Mouse (Mus musculus) left cerebral cortex, adult 11 months (tissue): ENCODE measurements at regions not wholly inside any gene's neighbourhood (a gene's known extent, or its start where the extent isn't known, plus 50 kb on each side); places are given as distances from the start of the nearest gene placed in this dataset.

Source experiments
- DNase-seq: peaks from one replicate; pipeline ENCODE4 v3.0.0; 2022; ENCODE audit warnings: low spot score

DNA sequence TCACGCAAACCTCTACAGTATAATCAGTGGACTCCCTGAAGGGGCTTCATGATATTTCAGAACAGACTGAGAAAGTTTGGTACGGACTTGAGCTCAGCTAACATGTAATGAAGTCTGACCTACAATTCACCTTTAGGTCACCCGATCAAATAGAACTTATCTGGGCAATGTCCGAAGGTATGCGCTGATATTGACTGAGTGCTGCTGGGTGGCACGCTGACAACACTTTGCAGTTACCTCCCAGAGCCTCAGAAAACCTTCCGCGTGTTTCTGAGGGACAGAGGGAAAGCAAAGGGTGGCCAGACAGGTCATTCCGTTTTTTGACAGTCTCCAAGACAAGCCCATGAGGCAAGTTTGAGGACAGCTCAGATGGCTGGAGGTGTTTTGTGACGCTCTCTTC is 115.3 kb upstream of the Nr2f2 start:
- DNase-seq: no peak

DNA sequence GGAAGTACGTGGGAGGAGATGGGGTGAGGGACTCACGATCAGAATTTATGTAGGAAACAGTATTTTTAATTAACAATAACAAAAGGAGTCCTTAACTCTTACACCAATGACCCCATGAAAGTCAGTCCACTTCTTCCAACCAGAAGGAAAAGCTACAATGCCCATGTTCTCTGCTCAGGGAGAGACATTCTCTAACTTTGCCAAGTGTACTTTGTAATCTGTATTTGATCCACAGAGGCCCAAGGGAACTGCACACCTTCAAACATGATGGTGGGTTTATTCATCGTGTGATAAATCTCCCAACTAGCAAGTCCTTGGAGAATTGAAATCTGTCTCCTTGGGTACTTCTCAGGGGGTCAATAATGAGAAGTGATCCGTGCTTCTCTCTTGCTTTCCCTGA is 106.3 kb upstream of the Nr2f2 start:
- no peak for DNase-seq

- no peak for DNase-seq
These were observed 104.0 kb upstream of the Nr2f2 start for GRCm38 (mm10) chr7:70470557-70470956.

GRCm38 (mm10) chr7:70462131-70462530 is 95.6 kb upstream of the Nr2f2 start:
- no peak for DNase-seq

DNA sequence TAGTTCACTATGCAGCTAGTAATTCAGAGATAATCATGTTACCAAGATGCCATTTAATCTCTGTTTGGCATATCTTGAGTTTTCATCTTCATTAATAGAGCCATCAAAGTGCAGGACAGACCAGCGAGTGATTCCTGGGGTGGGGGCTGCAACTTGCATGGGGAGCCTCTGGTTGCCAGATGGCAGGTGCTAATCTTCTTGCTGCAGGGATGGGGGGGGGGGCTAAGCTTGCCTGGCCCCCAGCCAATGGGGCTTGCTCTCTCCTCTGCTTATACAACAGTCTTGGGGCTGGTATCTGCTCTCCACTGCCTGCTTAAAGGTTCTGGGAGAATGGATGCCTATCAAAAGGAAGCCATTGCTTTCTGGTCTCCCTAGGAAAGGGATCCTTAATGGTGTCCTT is 88.0 kb upstream of the Nr2f2 start:
- DNase-seq: no peak

DNA sequence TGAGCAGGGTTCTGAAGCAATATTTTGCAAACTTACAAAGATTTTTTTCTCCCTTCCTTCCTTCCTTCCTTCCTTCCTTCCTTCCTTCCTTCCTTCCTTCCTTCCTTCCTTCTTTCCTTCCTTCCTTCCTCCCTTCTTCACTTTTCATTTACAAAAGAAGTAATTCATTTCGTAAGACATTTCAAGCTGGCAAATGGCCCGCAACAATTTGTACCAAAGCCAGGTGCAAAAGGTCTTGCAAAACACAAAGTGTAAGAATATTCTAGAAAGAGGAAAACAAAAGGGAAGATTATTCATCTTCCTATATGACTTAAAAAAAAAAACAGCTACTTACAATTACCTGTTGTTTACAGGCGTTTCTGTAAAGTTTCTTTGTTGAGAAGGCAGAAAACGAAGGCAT is 86.3 kb upstream of the Nr2f2 start:
- DNase-seq: no peak

GRCm38 (mm10) chr7:70438908-70439307 is 72.4 kb upstream of the Nr2f2 start:
- no peak for DNase-seq

GRCm38 (mm10) chr7:70433838-70434237 is 67.3 kb upstream of the Nr2f2 start:
- no peak for DNase-seq

DNA sequence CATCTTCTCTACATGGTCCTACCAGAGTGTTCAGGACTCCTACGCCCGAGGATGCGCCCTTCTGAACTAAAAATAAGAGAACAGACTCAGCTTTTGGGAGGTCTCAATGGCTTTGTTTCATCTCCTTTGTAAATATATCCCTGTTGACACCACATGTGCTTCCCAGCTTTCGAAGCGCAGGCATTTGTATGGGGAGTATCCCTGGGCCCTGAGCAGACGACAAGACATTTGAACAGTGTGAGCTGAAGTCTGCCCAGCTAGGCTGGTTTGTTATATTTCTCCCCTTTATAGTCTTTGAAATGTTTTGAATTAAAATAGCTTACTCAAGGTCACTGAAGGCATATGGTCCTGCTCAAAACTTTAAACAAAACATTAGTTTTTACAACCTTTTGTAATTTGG is 66.8 kb upstream of the Nr2f2 start:
- no peak for DNase-seq

- no peak for DNase-seq
These were observed 65.2 kb upstream of the Nr2f2 start for GRCm38 (mm10) chr7:70431712-70432111.

DNA sequence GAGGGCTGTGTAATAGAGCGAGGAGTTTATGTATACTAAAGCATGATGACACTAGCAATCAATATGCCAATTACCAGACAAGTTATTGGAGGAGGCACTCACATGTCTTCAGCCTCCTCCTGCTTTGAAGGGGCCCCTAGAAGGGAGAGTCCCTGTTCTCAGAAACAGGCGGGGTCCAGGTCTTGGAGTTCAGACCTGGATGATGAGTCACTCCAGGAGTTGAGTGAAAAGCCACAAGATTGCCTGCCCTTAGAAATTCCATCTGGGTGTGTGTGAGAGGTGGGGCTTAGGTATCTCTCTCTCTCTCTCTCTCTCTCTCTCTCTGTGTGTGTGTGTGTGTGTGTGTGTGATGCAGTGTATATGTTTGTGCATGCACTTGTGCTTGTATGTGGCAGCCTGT is 62.8 kb upstream of the Nr2f2 start:
- no peak for DNase-seq

DNA sequence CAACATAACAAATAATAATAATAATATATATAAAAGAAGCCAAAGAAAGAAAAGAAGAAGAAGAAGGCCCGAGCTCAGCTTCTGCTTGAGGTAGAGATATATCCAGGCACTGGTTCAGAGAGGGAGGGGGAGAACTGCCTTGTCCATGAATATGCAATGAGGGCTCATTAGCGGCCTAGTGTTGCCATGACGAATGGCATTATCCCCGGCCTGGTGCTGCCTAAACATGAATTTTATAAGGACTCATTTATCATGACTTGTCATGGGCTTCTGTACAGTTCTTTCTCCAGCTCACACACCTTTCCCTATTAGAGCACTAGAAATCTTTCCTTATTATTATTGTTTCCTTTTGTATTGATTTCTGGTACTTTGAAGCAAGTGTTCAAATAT is 57.7 kb upstream of the Nr2f2 start:
- DNase-seq: no peak

DNA sequence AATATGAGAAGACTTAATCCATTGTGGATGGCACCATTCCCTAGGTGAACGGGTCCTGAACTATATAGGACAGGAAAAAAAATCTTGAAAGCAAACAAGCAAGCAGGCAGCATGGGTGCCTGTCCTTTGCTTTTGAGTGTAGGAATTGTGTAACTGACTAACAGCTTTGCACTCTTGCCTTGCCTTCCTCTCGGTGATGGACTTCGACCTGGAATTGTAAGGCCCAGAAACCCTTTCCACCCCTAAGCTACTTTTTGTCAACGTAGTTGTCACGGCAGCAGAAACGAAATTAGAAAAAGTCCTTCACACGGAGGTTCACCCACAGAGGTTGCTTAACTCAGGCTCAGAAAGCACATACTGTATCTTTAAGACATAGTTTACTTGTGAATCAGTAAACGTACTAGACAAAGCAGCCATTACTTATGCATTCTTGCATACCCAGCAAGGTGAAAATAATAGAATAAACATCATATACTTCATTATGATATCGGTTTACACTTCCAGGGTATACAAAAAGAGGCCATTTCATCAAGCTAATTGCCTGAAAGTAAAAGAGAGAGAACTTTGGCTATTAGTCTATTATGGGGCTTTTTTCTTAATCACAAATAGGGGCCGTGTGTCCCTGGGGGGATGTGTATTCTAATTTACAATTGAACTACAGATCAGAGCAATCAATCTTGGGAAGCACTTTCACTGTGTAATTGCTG is 57.1 kb upstream of the Nr2f2 start:
- no peak for DNase-seq

DNA sequence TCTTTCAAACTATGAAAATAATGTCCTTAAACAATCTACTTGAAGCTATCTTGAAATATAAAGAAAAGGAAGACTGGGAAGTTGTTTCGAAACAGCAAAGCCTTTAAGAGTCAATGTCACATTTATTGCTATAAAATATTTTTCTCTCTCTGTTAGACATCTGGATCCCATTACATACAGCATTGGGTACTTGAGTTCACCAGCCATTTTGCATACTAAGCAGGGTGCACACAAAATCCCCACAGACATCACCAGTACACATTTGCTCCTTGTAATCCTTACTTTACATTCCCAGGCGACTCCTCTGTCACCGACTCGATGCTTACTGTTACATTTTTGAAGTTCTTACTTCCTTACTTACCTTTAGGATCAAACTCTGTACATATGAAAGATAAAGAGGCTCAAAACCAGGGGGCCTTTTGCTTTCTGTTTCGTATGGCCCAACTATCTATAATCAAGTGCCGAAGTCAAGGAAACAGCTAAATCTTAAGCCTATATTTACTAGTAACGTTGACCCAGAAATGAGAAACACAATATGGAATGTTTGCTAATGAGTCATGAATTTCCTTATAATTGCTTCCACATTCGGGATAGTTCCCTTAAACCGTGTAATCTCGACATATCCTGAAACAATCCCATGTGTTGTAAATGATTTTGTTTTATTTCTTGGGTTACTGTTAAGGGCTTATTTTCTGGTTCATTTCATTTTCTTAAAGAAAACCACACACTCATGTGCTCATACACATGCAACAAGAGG is 49.8 kb upstream of the Nr2f2 start:
- DNase-seq: no peak
